Mouse (Mus musculus) lung, embryonic 14.5 days (tissue): Measurements from ENCODE around the gene 1810013L24Rik. TPM values are rescaled to one million over a fixed set of nuclear protein-coding genes. Genes with fewer than 3 reads are reported as not detected.
"Not testable (repeated sequence)": the region's sequence is repeated elsewhere in the genome, so short reads cannot be mapped to it uniquely, and the experiment has no call there.

Source experiments
- ATAC-seq: fragments of 200-750 bp; cut with Nextera tagmentation; 2 replicates; pipeline ENCODE4 v1.8.0; 2017; ENCODE audit warnings: mild to moderate bottlenecking, moderate TSS enrichment, moderate library complexity; ENCODE audit not compliant: insufficient read depth
- DNase-seq: peaks from one replicate; pipeline ENCODE4 v3.0.0-alpha.2; 2015
- H3K27ac ChIP-seq: fragments of 300-500 bp; sonication (generic); 2 replicates; pipeline ENCODE4 v1.5.1; 2014; ENCODE audit warnings: low read depth, mild to moderate bottlenecking, moderate library complexity
- H3K27me3 ChIP-seq: fragments of 300-500 bp; sonication (generic); 2 replicates; pipeline ENCODE4 v1.6.1; 2014; ENCODE audit warnings: low read length, control low read depth; ENCODE audit not compliant: insufficient read depth
- H3K36me3 ChIP-seq: fragments of 300-500 bp; sonication (generic); 2 replicates; pipeline ENCODE4 v1.6.1; 2014; ENCODE audit warnings: control low read depth; ENCODE audit not compliant: insufficient read depth
- H3K4me1 ChIP-seq: fragments of 300-500 bp; sonication (generic); 2 replicates; pipeline ENCODE4 v1.6.1; 2014; ENCODE audit warnings: antibody characterized with exemption, control low read depth; ENCODE audit not compliant: insufficient read depth
- H3K4me2 ChIP-seq: fragments of 300-500 bp; sonication (generic); 2 replicates; pipeline ENCODE4 v1.6.1; 2014; ENCODE audit warnings: mild to moderate bottlenecking
- H3K4me3 ChIP-seq: fragments of 300-500 bp; sonication (generic); 2 replicates; pipeline ENCODE4 v1.5.1; 2014; ENCODE audit warnings: low read depth, low read length
- H3K9ac ChIP-seq: fragments of 300-500 bp; sonication (generic); 2 replicates; pipeline ENCODE4 v1.6.1; 2014
- H3K9me3 ChIP-seq: fragments of 300-500 bp; sonication (generic); 2 replicates; pipeline ENCODE4 v1.6.1; 2016; ENCODE audit warnings: low read depth, low read length, control low read depth
- CTCF ChIP-seq: IDR thresholded peaks from 2 replicates; pipeline ENCODE4 v1.5.1; 2016; ENCODE audit warnings: antibody characterized with exemption, low read depth
- WGBS: fragments of 180-500 bp; shearing (Covaris S2); extraction: QIAGEN DNeasy Blood & Tissue Kit; methylation state at CpG from one replicate; pipeline ENCODE4 v1.1.7; 2014; 5-methylcytosine and 5-hydroxymethylcytosine counted together
- polyA plus RNA-seq: library from polyadenylated mRNA; unstranded; fragments of >200 nt; fragmentation: Nextera tagmentation; extraction: Ambion mirVana; gene quantifications from 2 replicates; pipeline ENCODE4 v1.2.1, GENCODE M21; 2014

The 1810013L24Rik gene
- polyA plus RNA-seq, 1 experiment from 2014 or later: 15.1 TPM

DNA sequence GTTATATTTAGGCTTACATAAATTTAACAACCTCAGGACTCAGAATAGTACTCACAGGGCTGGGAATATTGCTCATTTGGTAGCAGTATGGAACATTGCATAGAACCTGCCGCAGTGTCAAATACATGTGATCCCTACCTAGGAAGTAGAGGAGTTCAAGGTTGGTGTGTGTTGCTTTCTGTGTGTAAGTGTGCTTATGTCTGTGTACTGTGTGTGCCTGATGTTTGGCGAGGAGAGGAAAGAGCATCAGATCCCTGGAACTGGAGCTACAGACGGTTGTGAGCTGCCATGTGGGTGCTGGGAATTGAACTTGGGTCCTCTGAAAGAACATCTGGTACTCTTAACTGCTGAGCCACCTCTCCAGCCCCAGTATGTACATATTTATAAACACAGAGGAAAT lies 38.6 kb downstream of the 1810013L24Rik start:
- no peak overlapping the region for H3K4me3 ChIP-seq
- ATAC-seq (no peak), DNase-seq (no peak)
- no peak for TF ChIP-seq CTCF
- H3K4me1 ChIP-seq: no peaks in the 10 kb centered on the region
- H3K27ac ChIP-seq: no peak overlapping the region
- WGBS: 92% methylated on average over 3 of the region's 3 CpGs
- H3K9ac ChIP-seq: no peak overlapping the region
- no peaks in the 10 kb centered on the region for H3K9me3 ChIP-seq
- H3K36me3 ChIP-seq: no peaks in the 10 kb centered on the region
- H3K4me2 ChIP-seq: no peak overlapping the region
- H3K27me3 ChIP-seq: no peaks in the 10 kb centered on the region

DNA sequence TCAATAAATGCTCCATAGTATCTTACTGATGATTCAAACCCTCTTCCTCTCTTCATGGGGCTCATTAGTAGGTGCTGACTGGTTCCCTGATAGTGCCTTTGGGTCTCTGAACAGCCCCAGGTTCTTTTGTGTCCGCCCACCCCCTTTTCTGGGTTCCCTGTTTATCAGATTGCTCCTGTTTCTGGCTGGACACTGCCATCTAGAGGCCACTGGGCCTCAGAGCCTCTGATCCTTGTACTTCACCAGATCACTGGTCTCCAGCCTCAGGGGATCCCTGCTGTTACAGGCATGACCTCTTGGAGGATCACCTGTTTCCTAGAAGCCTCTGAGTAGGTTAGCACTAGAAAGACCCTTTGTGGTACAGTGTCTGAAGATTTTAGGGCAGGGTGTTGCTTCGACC lies 39.8 kb downstream of the 1810013L24Rik start:
- no peak overlapping the region for H3K4me2 ChIP-seq
- H3K9me3 ChIP-seq: no peaks in the 10 kb centered on the region
- ATAC-seq (peak; percentile 32), DNase-seq (peak; percentile 85)
- H3K27ac ChIP-seq: no peak overlapping the region
- no peak overlapping the region for H3K4me3 ChIP-seq
- H3K27me3 ChIP-seq: no peaks in the 10 kb centered on the region
- WGBS: 39% methylated on average over 2 of the region's 2 CpGs
- H3K36me3 ChIP-seq: no peaks in the 10 kb centered on the region
- no peak overlapping the region for H3K9ac ChIP-seq
- H3K4me1 ChIP-seq: no peaks in the 10 kb centered on the region
- peak; percentile 81 for TF ChIP-seq CTCF

- WGBS: 79% methylated on average over 6 of the region's 6 CpGs
- Histone ChIP-seq H3K27me3 (no peaks in the 10 kb centered on the region), H3K4me1 (no peaks in the 10 kb centered on the region), H3K36me3 (no peaks in the 10 kb centered on the region), H3K27ac (no peak overlapping the region), H3K9ac (no peak overlapping the region), H3K4me3 (no peak overlapping the region), H3K9me3 (no peaks in the 10 kb centered on the region), H3K4me2 (no peak overlapping the region)
- ATAC-seq (no peak), DNase-seq (no peak)
- no peak for TF ChIP-seq CTCF
Measured at GRCm38 (mm10) chr16:8871376-8871775, 41.5 kb downstream of the 1810013L24Rik start.

GRCm38 (mm10) chr16:8872019-8872418 lies 42.1 kb downstream of the 1810013L24Rik start:
- Histone ChIP-seq H3K4me1 (no peaks in the 10 kb centered on the region), H3K4me3 (no peak overlapping the region), H3K9ac (no peak overlapping the region), H3K36me3 (no peaks in the 10 kb centered on the region), H3K27ac (no peak overlapping the region), H3K9me3 (no peaks in the 10 kb centered on the region), H3K4me2 (no peak overlapping the region), H3K27me3 (no peaks in the 10 kb centered on the region)
- DNase-seq (no peak), ATAC-seq (no peak)
- TF ChIP-seq CTCF: no peak
- 43% methylated on average over 5 of the region's 5 CpGs for WGBS

GRCm38 (mm10) chr16:8872486-8872885 lies 42.6 kb downstream of the 1810013L24Rik start:
- H3K27ac ChIP-seq: no peak overlapping the region
- no peaks in the 10 kb centered on the region for H3K9me3 ChIP-seq
- no peak overlapping the region for H3K4me2 ChIP-seq
- 51% methylated on average over 3 of the region's 3 CpGs for WGBS
- ATAC-seq: no peak
- TF ChIP-seq CTCF: no peak
- H3K27me3 ChIP-seq: no peaks in the 10 kb centered on the region
- H3K36me3 ChIP-seq: no peaks in the 10 kb centered on the region
- H3K4me3 ChIP-seq: no peak overlapping the region
- DNase-seq: no peak
- no peaks in the 10 kb centered on the region for H3K4me1 ChIP-seq
- no peak overlapping the region for H3K9ac ChIP-seq

DNA sequence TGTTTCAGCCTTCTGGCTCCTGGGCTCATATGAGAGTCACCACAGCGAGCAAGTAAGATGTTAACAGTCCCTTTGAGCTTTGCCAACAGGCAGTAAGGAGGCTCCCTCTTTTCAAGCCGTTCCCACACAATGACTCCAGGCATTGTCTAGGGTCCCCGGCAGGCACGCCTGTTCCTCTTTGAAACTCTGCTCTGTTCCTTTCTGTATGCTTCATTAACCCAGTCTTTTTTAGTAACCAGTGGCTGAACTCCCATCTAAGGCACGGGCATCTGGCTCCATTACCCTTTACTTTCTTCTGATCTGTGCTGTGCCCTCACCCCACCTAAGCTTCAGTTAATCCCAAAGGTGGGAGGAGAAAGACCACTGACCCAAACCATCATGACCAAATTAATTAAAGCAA lies 50.2 kb downstream of the 1810013L24Rik start:
- Histone ChIP-seq H3K36me3 (no peaks in the 10 kb centered on the region), H3K4me3 (no peak overlapping the region), H3K27ac (no peak overlapping the region), H3K9ac (no peak overlapping the region), H3K4me2 (no peak overlapping the region), H3K4me1 (no peaks in the 10 kb centered on the region), H3K27me3 (no peaks in the 10 kb centered on the region), H3K9me3 (no peaks in the 10 kb centered on the region)
- WGBS: 73% methylated on average over 5 of the region's 5 CpGs
- ATAC-seq (no peak), DNase-seq (no peak)
- TF ChIP-seq CTCF: no peak

DNA sequence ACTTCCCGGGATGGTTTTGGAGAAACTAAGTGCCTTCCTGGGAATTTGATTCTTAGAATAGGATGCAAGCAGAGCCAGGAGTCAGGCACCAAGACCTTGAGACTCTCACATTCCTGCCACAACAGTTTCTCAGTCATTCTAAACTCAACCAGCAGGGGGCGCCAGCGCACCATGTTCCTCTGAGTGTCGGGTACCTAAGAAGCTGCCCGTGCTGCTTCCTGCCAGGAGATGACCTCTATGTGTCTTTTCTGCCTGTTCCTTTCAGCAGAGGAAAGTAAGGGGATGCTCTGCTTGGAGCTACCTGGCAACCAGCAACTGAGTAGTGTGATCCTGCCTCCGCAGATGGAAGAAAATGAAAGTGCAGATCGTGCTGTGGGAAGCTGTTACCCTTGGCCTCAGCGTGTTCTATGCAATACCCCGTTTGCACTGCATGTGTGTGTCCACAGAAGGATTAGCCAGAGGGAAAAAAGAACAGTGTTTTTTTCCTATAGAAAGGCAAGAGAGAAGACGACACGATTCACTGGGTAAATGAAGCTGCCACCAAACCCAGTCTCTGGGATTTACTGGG lies 53.9 kb downstream of the 1810013L24Rik start:
- no peaks in the 10 kb centered on the region for H3K36me3 ChIP-seq
- H3K4me2 ChIP-seq: no peak overlapping the region
- peak; percentile 89 for TF ChIP-seq CTCF
- H3K9ac ChIP-seq: no peak overlapping the region
- no peaks in the 10 kb centered on the region for H3K27me3 ChIP-seq
- ATAC-seq (peak; percentile 24; the same call in 1 of the 2 replicates), DNase-seq (peak; percentile 90)
- no peak overlapping the region for H3K27ac ChIP-seq
- H3K9me3 ChIP-seq: no peaks in the 10 kb centered on the region
- H3K4me3 ChIP-seq: no peak overlapping the region
- no peaks in the 10 kb centered on the region for H3K4me1 ChIP-seq
- WGBS: 45% methylated on average over 11 of the region's 11 CpGs

DNA sequence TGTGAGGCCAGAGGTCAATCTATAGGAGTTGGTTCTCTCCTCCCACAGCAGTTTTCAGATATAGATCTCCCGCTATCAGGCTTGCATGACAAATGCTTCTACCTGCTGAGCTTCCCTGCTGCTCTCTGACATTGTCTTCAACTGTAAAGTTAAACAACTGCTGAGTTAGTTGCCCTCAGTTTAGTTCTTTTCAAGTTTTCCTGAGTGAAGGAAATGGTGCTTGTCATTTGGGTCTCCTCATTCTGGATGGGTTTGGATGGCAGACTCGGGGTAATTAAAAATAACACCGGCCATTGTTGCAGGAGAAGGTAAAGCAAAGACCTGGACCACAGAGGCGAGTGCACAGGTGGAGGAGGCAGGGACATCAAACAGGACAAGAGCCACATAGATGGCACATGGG lies 64.3 kb downstream of the 1810013L24Rik start:
- DNase-seq, H3K4me2 ChIP-seq, H3K9me3 ChIP-seq, H3K36me3 ChIP-seq, H3K27me3 ChIP-seq, ATAC-seq, H3K27ac ChIP-seq, H3K4me3 ChIP-seq, H3K4me1 ChIP-seq, H3K9ac ChIP-seq: not testable (repeated sequence)
- 41% methylated on average over 4 of the region's 4 CpGs for WGBS
